In the genomic region with DNA sequence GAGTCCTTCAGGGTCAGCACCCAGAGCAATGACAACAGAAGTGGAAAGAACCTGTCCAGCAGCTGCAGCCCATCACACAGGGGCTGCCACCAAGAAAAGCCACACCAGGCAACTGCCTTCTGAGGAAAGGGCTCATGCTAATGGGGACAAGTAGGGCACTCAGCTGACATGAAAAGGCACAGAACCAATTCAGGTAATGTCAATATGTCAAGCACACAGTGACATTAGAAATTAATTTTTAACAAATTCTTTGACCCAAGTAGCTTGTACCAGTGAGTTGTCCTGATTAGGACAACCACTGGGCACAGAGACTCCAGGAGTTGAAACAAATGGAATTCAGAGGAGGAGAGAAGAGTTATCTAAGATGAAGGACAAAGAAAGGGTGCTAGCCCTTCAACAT, we compare ENCODE assay signal across 35 mouse cellular contexts.
"Had no signal": no experiment of that assay in that cellular context is flagged by ENCODE, and none has a peak within 500 bp of the region (broad histone marks: within the 10 kb centered on the region; RNA-seq: fewer than 3 reads in every experiment).

No protein-coding gene starts in this region.

- H3K9ac ChIP-seq: heart, embryonic 12.5 days; heart, embryonic 13.5 days; heart, embryonic 15.5 days; hindbrain, embryonic 12.5 days; hindbrain, embryonic 13.5 days; hindbrain, embryonic 14.5 days; hindbrain, embryonic 15.5 days; intestine, embryonic 15.5 days; kidney, embryonic 15.5 days had no signal

- DNase-seq: heart, postnatal 10 days; heart, postnatal 14 days; heart, postnatal 36 days; heart, postnatal 4 days; kidney, adult 11 months; kidney, adult 18-20 months; kidney, adult 2 months; kidney, adult 8-10 months; kidney, adult 9 months; kidney, postnatal 10 days; kidney, postnatal 14 days; kidney, postnatal 25 days; kidney, postnatal 36 days; kidney, postnatal 4 days; layer of hippocampus, adult 9-11 months; layer of hippocampus, postnatal 36 days had no signal

- ATAC-seq: hindbrain, embryonic 16.5 days; hindbrain, postnatal 0 days; inflammation-experienced regulatory T-cells, adult 6 months; intestine, embryonic 15.5 days; intestine, embryonic 16.5 days; intestine, postnatal 0 days had no signal

- H3K27me3 ChIP-seq: heart, embryonic 12.5 days; heart, embryonic 13.5 days; heart, embryonic 15.5 days; hindbrain, embryonic 12.5 days; hindbrain, embryonic 13.5 days; hindbrain, embryonic 15.5 days; intestine, embryonic 15.5 days; kidney, embryonic 15.5 days had no signal

- H3K9me3 ChIP-seq: heart, embryonic 10.5 days; heart, embryonic 12.5 days; heart, embryonic 13.5 days; heart, embryonic 15.5 days; hindbrain, embryonic 10.5 days; hindbrain, embryonic 12.5 days; hindbrain, embryonic 13.5 days; hindbrain, embryonic 15.5 days; intestine, embryonic 15.5 days; kidney, embryonic 15.5 days had no signal

- H3K4me3 ChIP-seq: heart, embryonic 10.5 days; heart, embryonic 12.5 days; heart, embryonic 13.5 days; heart, embryonic 15.5 days; hindbrain, embryonic 10.5 days; hindbrain, embryonic 12.5 days; hindbrain, embryonic 13.5 days; hindbrain, embryonic 15.5 days; intestine, embryonic 15.5 days; kidney, embryonic 15.5 days; layer of hippocampus, adult 2 months had no signal

- H3K27ac ChIP-seq: heart, embryonic 10.5 days; heart, embryonic 13.5 days; heart, embryonic 15.5 days; hindbrain, embryonic 10.5 days; hindbrain, embryonic 12.5 days; hindbrain, embryonic 13.5 days; hindbrain, embryonic 14.5 days; hindbrain, embryonic 15.5 days; hindbrain, postnatal 0 days; intestine, embryonic 15.5 days; kidney, embryonic 15.5 days; kidney, postnatal 0 days; layer of hippocampus, adult 2 months had no signal

- H3K4me1 ChIP-seq: hindbrain, embryonic 10.5 days; hindbrain, embryonic 12.5 days; hindbrain, embryonic 13.5 days; intestine, embryonic 15.5 days; kidney, embryonic 15.5 days had no signal

- H3K36me3 ChIP-seq: heart, embryonic 10.5 days; heart, embryonic 12.5 days; heart, embryonic 13.5 days; heart, embryonic 15.5 days; hindbrain, embryonic 10.5 days; hindbrain, embryonic 12.5 days; hindbrain, embryonic 13.5 days; hindbrain, embryonic 15.5 days; intestine, embryonic 15.5 days; kidney, embryonic 15.5 days had no signal

- H3K4me2 ChIP-seq: heart, embryonic 11.5 days; heart, embryonic 12.5 days; heart, embryonic 13.5 days; heart, embryonic 15.5 days; hindbrain, embryonic 12.5 days; hindbrain, embryonic 13.5 days; hindbrain, embryonic 14.5 days; hindbrain, embryonic 15.5 days; intestine, embryonic 15.5 days; kidney, embryonic 15.5 days had no signal
